Mouse (Mus musculus): ENCODE measurements around the gene Cdh15. TPM values are rescaled to one million over a fixed set of nuclear protein-coding genes. Genes with fewer than 3 reads are reported as not detected.

The Cdh15 gene
- total RNA-seq (2015; ENCODE audit: low replicate concordance) (not detected in 2 replicates), total RNA-seq (2017; ENCODE audit: low replicate concordance) (not detected in 2 replicates)

GRCm38 (mm10) chr8:122847829-122848561 lies at the start of gene Cdh15:
TSS of gene Cdh15 (plus strand) at chr8:122847966.
- ATAC-seq (replicated peaks; ENCODE audit: low FRiP score, poor library complexity, severe bottlenecking) = no peak

- ATAC-seq (replicated peaks; ENCODE audit: low FRiP score, poor library complexity, severe bottlenecking) = no peak
Observed at GRCm38 (mm10) chr8:122803906-122804761, 43.6 kb upstream of the Cdh15 start.

GRCm38 (mm10) chr8:122805349-122805748 lies 42.4 kb upstream of the Cdh15 start:
- no peak for ATAC-seq (replicated peaks; ENCODE audit: low FRiP score, poor library complexity, severe bottlenecking)

- no peak for ATAC-seq (replicated peaks; ENCODE audit: low FRiP score, poor library complexity, severe bottlenecking)
Observed at GRCm38 (mm10) chr8:122806956-122807538, 40.7 kb upstream of the Cdh15 start.

GRCm38 (mm10) chr8:122807907-122808306 lies 39.9 kb upstream of the Cdh15 start:
- no peak for ATAC-seq (replicated peaks; ENCODE audit: low FRiP score, poor library complexity, severe bottlenecking)

- no peak for ATAC-seq (replicated peaks; ENCODE audit: low FRiP score, poor library complexity, severe bottlenecking)
Observed at GRCm38 (mm10) chr8:122810376-122810775, 37.4 kb upstream of the Cdh15 start.

- ATAC-seq (replicated peaks; ENCODE audit: low FRiP score, poor library complexity, severe bottlenecking) = no peak
Observed at GRCm38 (mm10) chr8:122811870-122812494, 35.8 kb upstream of the Cdh15 start.

GRCm38 (mm10) chr8:122812610-122813250 lies 35.0 kb upstream of the Cdh15 start:
- 0 out of 2 replicates have a peak, but pooled peaks have one; percentile 21 for ATAC-seq (replicated peaks; ENCODE audit: low FRiP score, poor library complexity, severe bottlenecking)

- ATAC-seq (replicated peaks; ENCODE audit: low FRiP score, poor library complexity, severe bottlenecking) = no peak
Observed at GRCm38 (mm10) chr8:122814608-122815007, 33.2 kb upstream of the Cdh15 start.

- ATAC-seq (replicated peaks; ENCODE audit: low FRiP score, poor library complexity, severe bottlenecking) = no peak
Observed at GRCm38 (mm10) chr8:122816965-122817364, 30.8 kb upstream of the Cdh15 start.

GRCm38 (mm10) chr8:122817724-122818496 lies 29.9 kb upstream of the Cdh15 start:
- ATAC-seq (replicated peaks; ENCODE audit: low FRiP score, poor library complexity, severe bottlenecking) = no peak

GRCm38 (mm10) chr8:122819776-122820175 lies 28.0 kb upstream of the Cdh15 start:
- no peak for ATAC-seq (replicated peaks; ENCODE audit: low FRiP score, poor library complexity, severe bottlenecking)

GRCm38 (mm10) chr8:122824571-122824970 lies 23.2 kb upstream of the Cdh15 start:
- no peak for ATAC-seq (replicated peaks; ENCODE audit: low FRiP score, poor library complexity, severe bottlenecking)

- no peak for ATAC-seq (replicated peaks; ENCODE audit: low FRiP score, poor library complexity, severe bottlenecking)
Observed at GRCm38 (mm10) chr8:122824986-122825385, 22.8 kb upstream of the Cdh15 start.

- ATAC-seq (replicated peaks; ENCODE audit: low FRiP score, poor library complexity, severe bottlenecking) = no peak
Observed at GRCm38 (mm10) chr8:122825408-122825807, 22.4 kb upstream of the Cdh15 start.

GRCm38 (mm10) chr8:122829396-122829795 lies 18.4 kb upstream of the Cdh15 start:
- no peak for ATAC-seq (replicated peaks; ENCODE audit: low FRiP score, poor library complexity, severe bottlenecking)

GRCm38 (mm10) chr8:122830349-122831061 lies 17.3 kb upstream of the Cdh15 start:
- ATAC-seq (replicated peaks; ENCODE audit: low FRiP score, poor library complexity, severe bottlenecking) = peak; percentile 79

- no peak for ATAC-seq (replicated peaks; ENCODE audit: low FRiP score, poor library complexity, severe bottlenecking)
Observed at GRCm38 (mm10) chr8:122834416-122834815, 13.3 kb upstream of the Cdh15 start.

Data from erythroid progenitor cell, adult 5-6 weeks (primary cell).